Mouse (Mus musculus) left cerebral cortex, postnatal 14 days (tissue): ENCODE measurements around the gene 4930451I11Rik. TPM values are rescaled to one million over a fixed set of nuclear protein-coding genes. Genes with fewer than 3 reads are reported as not detected.

ENCODE experiments used
- DNase-seq, 2 experiments: peaks; one replicate each; pipeline ENCODE4 v3.0.0; 2021 to 2022; ENCODE audit warnings: low spot score in 2 of 2, mixed read lengths in 1 of 2
- intact Hi-C: fragments of 180-260 bp; cut with DNase I; formaldehyde crosslinking; loops from one replicate; pipeline ENCODE4 v1.15.1; 2025
- total RNA-seq, 2 experiments: library from RNA; stranded (reverse); gene quantifications; 2 replicates each; pipeline ENCODE4 v1.2.3; 2021

Gene 4930451I11Rik
- total RNA-seq, 2 experiments from 2014 or later = not detected

- peak; percentile 96 to 97 for DNase-seq
- intact Hi-C loops = no loop called here
These were observed 39.4 kb downstream of the 4930451I11Rik start, which contains the start of gene Ppp4c for GRCm38 (mm10) chr7:126791851-126792720. Gene Ppp4c (minus strand): TSS chr7:126792496.

DNA sequence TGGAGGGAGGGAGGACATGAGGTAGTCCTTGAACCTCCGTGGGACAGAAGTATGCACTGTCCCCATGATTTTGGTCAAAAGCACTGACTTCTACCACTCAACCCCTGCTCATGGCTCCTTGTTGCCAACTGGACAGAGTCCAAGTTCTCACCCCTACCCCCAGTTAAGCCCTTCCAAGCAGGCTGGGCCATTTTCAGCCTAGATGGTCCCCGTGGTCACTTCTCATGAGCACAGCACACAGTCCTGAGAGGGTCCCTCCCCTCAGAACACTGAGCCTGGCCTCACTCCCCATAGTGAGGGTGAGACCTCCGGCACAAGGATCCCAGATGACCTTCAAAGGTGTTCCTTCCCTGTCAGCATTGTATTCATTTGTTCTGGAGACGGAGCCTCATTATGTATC, 42.3 kb downstream of the 4930451I11Rik start:
- no peak for DNase-seq
- intact Hi-C loops = no loop called here

GRCm38 (mm10) chr7:126786142-126786541, 45.3 kb downstream of the 4930451I11Rik start:
- DNase-seq = no peak
- intact Hi-C loops = no loop called here

- intact Hi-C loops = no loop called here
- DNase-seq = no peak
These were observed 46.4 kb downstream of the 4930451I11Rik start for GRCm38 (mm10) chr7:126785056-126785455.

DNA sequence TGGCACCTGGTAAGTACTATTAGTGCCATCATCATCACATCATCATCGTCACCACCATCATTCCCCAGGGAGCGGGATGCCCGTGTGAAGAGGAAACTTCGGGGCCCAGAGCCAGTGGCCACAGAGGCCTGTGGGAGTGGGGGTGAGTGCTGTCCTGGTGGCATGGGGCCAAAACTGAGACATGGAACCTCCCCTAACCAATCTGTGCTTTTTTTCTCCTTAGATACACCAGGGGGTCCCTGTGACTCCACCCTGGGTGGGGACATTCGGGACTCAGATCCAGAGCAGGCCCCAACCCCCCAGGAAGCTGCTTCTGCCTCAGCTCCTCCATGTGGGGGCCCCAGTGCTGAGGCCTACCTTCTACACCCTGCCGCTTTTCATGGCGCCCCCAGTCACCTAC, 47.0 kb downstream of the 4930451I11Rik start:
- DNase-seq = no peak
- intact Hi-C loops = no loop called here

DNA sequence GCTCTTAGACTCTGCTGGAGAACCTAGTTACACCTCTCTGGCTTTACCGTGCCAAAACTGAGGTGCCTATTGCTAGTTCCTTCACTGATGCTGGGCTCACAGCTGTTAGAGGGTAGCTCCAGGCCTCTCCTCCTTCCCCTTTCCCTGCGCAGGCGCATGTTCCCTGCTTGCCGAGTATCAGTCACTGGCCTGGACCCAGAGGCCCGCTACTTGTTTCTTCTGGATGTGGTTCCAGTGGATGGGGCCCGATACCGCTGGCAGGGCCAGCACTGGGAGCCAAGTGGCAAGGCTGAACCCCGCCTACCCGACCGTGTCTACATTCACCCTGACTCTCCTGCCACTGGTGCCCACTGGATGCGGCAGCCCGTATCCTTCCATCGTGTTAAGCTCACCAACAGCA, 48.7 kb downstream of the 4930451I11Rik start:
- intact Hi-C loops = no loop called here
- no peak for DNase-seq

GRCm38 (mm10) chr7:126781661-126782370, 49.6 kb downstream of the 4930451I11Rik start:
- intact Hi-C loops = no loop called here
- no peak for DNase-seq

- intact Hi-C loops = no loop called here
- DNase-seq = no peak
These were observed 50.3 kb downstream of the 4930451I11Rik start, which contains the start of gene Tbx6 for GRCm38 (mm10) chr7:126780971-126781635. Gene Tbx6 (plus strand): TSS chr7:126781483.

Other genes starting within 250 kb of the 4930451I11Rik start
- gene Apobr, start 246.7 kb downstream of the 4930451I11Rik start, total RNA-seq = under 1 TPM; 0.26 to 0.32 TPM
- gene Cln3, start 245.8 kb downstream of the 4930451I11Rik start, total RNA-seq = 10 to 100 TPM; 20.4 to 21.5 TPM
- not detected for gene Il27, start 236.7 kb downstream of the 4930451I11Rik start, total RNA-seq
- 10 to 100 TPM; 11.5 to 15.9 TPM for gene Nupr1, start 200.8 kb downstream of the 4930451I11Rik start, total RNA-seq
- 10 to 100 TPM; 32.0 to 33.8 TPM for gene Sgf29, start 182.3 kb downstream of the 4930451I11Rik start, total RNA-seq
- 10 to 100 TPM in 1 of 2 experiments, 1 to 10 TPM in 1; 6.7 to 12.7 TPM for gene Sult1a1, start 155.2 kb downstream of the 4930451I11Rik start, total RNA-seq
- 100 to 1,000 TPM; 108 to 113 TPM for gene Bola2, start 136.2 kb downstream of the 4930451I11Rik start, total RNA-seq
- gene Slx1b, start 135.9 kb downstream of the 4930451I11Rik start, total RNA-seq = 10 to 100 TPM; 13.6 to 15.9 TPM
- gene Coro1a, start 123.9 kb downstream of the 4930451I11Rik start, total RNA-seq = 100 to 1,000 TPM; 173 to 185 TPM
- 100 to 1,000 TPM; 209 to 214 TPM for gene Mapk3, start 72.0 kb downstream of the 4930451I11Rik start, total RNA-seq
- 1 to 10 TPM; 2.0 to 2.5 TPM for gene Gdpd3, start 65.3 kb downstream of the 4930451I11Rik start, total RNA-seq
- 100 to 1,000 TPM; 247 to 269 TPM for gene Ypel3, start 54.7 kb downstream of the 4930451I11Rik start, total RNA-seq
- gene Tbx6, start 50.2 kb downstream of the 4930451I11Rik start, total RNA-seq = under 1 TPM; 0.51 to 0.92 TPM
- 10 to 100 TPM; 48.9 to 49.6 TPM for gene Ppp4c, start 39.1 kb downstream of the 4930451I11Rik start, total RNA-seq
- gene Fam57b, start 34.0 kb downstream of the 4930451I11Rik start, total RNA-seq = 100 to 1,000 TPM; 117 to 118 TPM
- gene Doc2a, start 15.8 kb upstream of the 4930451I11Rik start, total RNA-seq = 10 to 100 TPM; 54.8 to 62.4 TPM
- gene Hirip3, start 30.3 kb upstream of the 4930451I11Rik start, total RNA-seq = 10 to 100 TPM; 30.2 to 32.1 TPM
- gene Ino80e, start 30.7 kb upstream of the 4930451I11Rik start, total RNA-seq = 10 to 100 TPM; 51.8 to 52.2 TPM
- 100 to 1,000 TPM; 163 to 169 TPM for gene Taok2, start 53.1 kb upstream of the 4930451I11Rik start, total RNA-seq
- 10 to 100 TPM; 21.1 to 23.7 TPM for gene Tmem219, start 91.3 kb upstream of the 4930451I11Rik start, total RNA-seq
- gene Kctd13, start 97.2 kb upstream of the 4930451I11Rik start, total RNA-seq = 100 to 1,000 TPM; 144 to 151 TPM
- 10 to 100 TPM; 49.1 to 52.0 TPM for gene Asphd1, start 117.9 kb upstream of the 4930451I11Rik start, total RNA-seq
- gene Sez6l2, start 118.9 kb upstream of the 4930451I11Rik start, total RNA-seq = 100 to 1,000 TPM; 335 to 339 TPM
- gene Cdipt, start 144.3 kb upstream of the 4930451I11Rik start, total RNA-seq = 100 to 1,000 TPM; 187 to 196 TPM
- under 1 TPM in 1 of 2 experiments, not detected in 1; 0.42 TPM for gene Cdiptos, start 144.5 kb upstream of the 4930451I11Rik start, total RNA-seq
- 1 to 10 TPM; 4.9 to 5.1 TPM for gene Mvp, start 183.0 kb upstream of the 4930451I11Rik start, total RNA-seq
- gene Pagr1b, start 184.8 kb upstream of the 4930451I11Rik start, total RNA-seq = not detected
- gene Pagr1a, start 185.7 kb upstream of the 4930451I11Rik start, total RNA-seq = 10 to 100 TPM; 14.5 to 19.3 TPM
- 10 to 100 TPM; 33.6 to 43.7 TPM for gene Gm42742, start 189.5 kb upstream of the 4930451I11Rik start, total RNA-seq
- gene Prrt2, start 189.6 kb upstream of the 4930451I11Rik start, total RNA-seq = 100 to 1,000 TPM; 165 to 186 TPM
- gene Maz, start 195.4 kb upstream of the 4930451I11Rik start, total RNA-seq = 100 to 1,000 TPM; 260 to 271 TPM
- gene Kif22, start 210.8 kb upstream of the 4930451I11Rik start, total RNA-seq = 10 to 100 TPM in 1 of 2 experiments, 1 to 10 TPM in 1; 9.6 to 10.4 TPM